Mouse (Mus musculus): Measurements from ENCODE around the gene Fam196b.

GRCm38 (mm10) chr11:34276363-34277046 is 38.1 kb upstream of the Fam196b start:
- TF ChIP-seq HCFC1 (IDR thresholded peaks at IDR 0.05; ENCODE audit: borderline replicate concordance, insufficient read depth, low read length) (no peak), CHD2 (IDR thresholded peaks at IDR 0.05; ENCODE audit: low read depth, low read length) (no peak), ZC3H11A (IDR thresholded peaks at IDR 0.05; ENCODE audit: borderline replicate concordance, low read depth, low read length) (no peak)

Data from ES-E14 (cell line).